ENCODE assay signal across 27 mouse cellular contexts in genomic region chr17:7619641-7620040, GRCm38 (mm10).
DNase-seq lines count a peak whose midpoint lies in the region; ATAC-seq and TF ChIP-seq lines count a peak whose summit lies in the region.
"Had no signal": no experiment of that assay in that cellular context is flagged by ENCODE, and none has a peak within 500 bp of the region (broad histone marks: within the 10 kb centered on the region; RNA-seq: fewer than 3 reads in every experiment).

No protein-coding gene starts in this region.

- ATAC-seq in limb, embryonic 15.5 days (ENCODE audit: insufficient number of reproducible peaks, low FRiP score, low TSS enrichment, low read depth): no peak
- ATAC-seq: forebrain, embryonic 15.5 days; midbrain, embryonic 13.5 days had no signal

- H3K9ac ChIP-seq in limb, embryonic 15.5 days: no peak overlapping the region
- H3K9ac ChIP-seq: forebrain, embryonic 15.5 days; hindbrain, embryonic 15.5 days; liver, embryonic 15.5 days; lung, embryonic 14.5 days; midbrain, embryonic 13.5 days; neural tube, embryonic 13.5 days had no signal

- H3K4me2 ChIP-seq in limb, embryonic 15.5 days: no peak overlapping the region
- H3K4me2 ChIP-seq: forebrain, embryonic 15.5 days; hindbrain, embryonic 15.5 days; liver, embryonic 15.5 days; lung, embryonic 14.5 days; midbrain, embryonic 13.5 days; neural tube, embryonic 13.5 days had no signal

- TF ChIP-seq CTCF in gastrocnemius, adult 2 months (IDR thresholded peaks at IDR 0.05): no peak

- H3K9me3 ChIP-seq in limb, embryonic 15.5 days: no peaks in the 10 kb centered on the region
- H3K9me3 ChIP-seq: forebrain, embryonic 10.5 days; forebrain, embryonic 15.5 days; hindbrain, embryonic 10.5 days; hindbrain, embryonic 15.5 days; liver, embryonic 15.5 days; midbrain, embryonic 13.5 days; neural tube, embryonic 13.5 days had no signal

- intact Hi-C loops in gastrocnemius, adult 2 months (cut with DNase I): no loop called here

- 60% methylated on average over 5 of the region's 5 CpGs for WGBS in limb, embryonic 15.5 days

- H3K4me1 ChIP-seq in limb, embryonic 15.5 days: 0 out of 2 replicates have a peak, but pooled peaks cover 5% of the 10 kb centered on the region
- H3K4me1 ChIP-seq: forebrain, embryonic 10.5 days; forebrain, embryonic 15.5 days; hindbrain, embryonic 10.5 days; hindbrain, embryonic 15.5 days; liver, embryonic 15.5 days; neural tube, embryonic 13.5 days had no signal

- peak; percentile 31 for DNase-seq in heart, adult 8-10 months (ENCODE audit: low spot score)
- no peak for DNase-seq in heart, postnatal 4 days
- peak; percentile 36 for DNase-seq in urinary bladder, postnatal 14 days (ENCODE audit: low spot score)
- no peak for DNase-seq in urinary bladder, adult 18-20 months (ENCODE audit: low spot score in 2 of 2)
- peak; percentile 67 for DNase-seq in gastrocnemius, adult 2 months
- no peak for DNase-seq in adrenal gland, adult 18-20 months (ENCODE audit: low spot score in 2 of 2)
- DNase-seq in spleen, adult 12 weeks (ENCODE audit: low spot score): no peak
- DNase-seq: adrenal gland, adult 2 months; B cell, adult 2 months; cerebellum, adult 2 months; cerebellum, postnatal 25 days; kidney, adult 18-20 months; kidney, postnatal 36 days; liver; lung, embryonic 14.5 days; thymus, postnatal 14 days had no signal

- no peaks in the 10 kb centered on the region for H3K36me3 ChIP-seq in limb, embryonic 15.5 days
- H3K36me3 ChIP-seq: forebrain, embryonic 10.5 days; forebrain, embryonic 15.5 days; hindbrain, embryonic 10.5 days; hindbrain, embryonic 15.5 days; liver, embryonic 15.5 days; midbrain, embryonic 13.5 days; neural tube, embryonic 13.5 days had no signal

- no peaks in the 10 kb centered on the region for H3K27me3 ChIP-seq in limb, embryonic 15.5 days
- H3K27me3 ChIP-seq: forebrain, embryonic 15.5 days; hindbrain, embryonic 15.5 days; liver, embryonic 15.5 days; midbrain, embryonic 13.5 days; neural tube, embryonic 13.5 days had no signal

- no peak overlapping the region for H3K4me3 ChIP-seq in gastrocnemius, adult 2 months
- H3K4me3 ChIP-seq in limb, embryonic 15.5 days: no peak overlapping the region
- H3K4me3 ChIP-seq: forebrain, embryonic 10.5 days; forebrain, embryonic 15.5 days; hindbrain, embryonic 10.5 days; hindbrain, embryonic 15.5 days; layer of hippocampus, adult 2 months; left cerebral cortex, adult 2 months; liver, embryonic 15.5 days; midbrain, embryonic 13.5 days; neural tube, embryonic 13.5 days had no signal

- peak overlapping the region; percentile 79 for H3K27ac ChIP-seq in gastrocnemius, adult 2 months
- peak overlapping the region; percentile 67 for H3K27ac ChIP-seq in limb, embryonic 15.5 days
- H3K27ac ChIP-seq: forebrain, embryonic 10.5 days; forebrain, embryonic 15.5 days; hindbrain, embryonic 10.5 days; hindbrain, embryonic 15.5 days; layer of hippocampus, adult 2 months; left cerebral cortex, adult 2 months; liver, embryonic 15.5 days; macrophage; midbrain, embryonic 13.5 days; neural tube, embryonic 13.5 days had no signal

Comparison
In these comparisons a context has a peak if more than half of its experiments do, and no peak if none do; other contexts are left out.
1. DNase-seq: peak in heart, adult 8-10 months (single experiment), urinary bladder, postnatal 14 days (single experiment) and gastrocnemius, adult 2 months (single experiment); none in heart, postnatal 4 days (single experiment), urinary bladder, adult 18-20 months (0 of 2), adrenal gland, adult 18-20 months (0 of 2) and spleen, adult 12 weeks (single experiment).